ENCODE assay signal across 21 mouse cellular contexts in genomic region chr17:86452934-86453333, GRCm38 (mm10). TPM values are rescaled to one million over a fixed set of nuclear protein-coding genes. Genes with fewer than 3 reads are reported as not detected.
"Had no signal": no experiment of that assay in that cellular context is flagged by ENCODE, and none has a peak within 500 bp of the region (broad histone marks: within the 10 kb centered on the region; RNA-seq: fewer than 3 reads in every experiment).

No protein-coding gene starts in this region.

- H3K36me3 ChIP-seq: lung, embryonic 15.5 days; midbrain, embryonic 13.5 days; midbrain, embryonic 15.5 days; neural tube, embryonic 12.5 days; stomach, embryonic 15.5 days had no signal

- H3K4me3 ChIP-seq: lung, embryonic 15.5 days; megakaryocyte, embryonic 14.5 days; midbrain, embryonic 13.5 days; midbrain, embryonic 15.5 days; neural tube, embryonic 12.5 days; stomach, embryonic 15.5 days had no signal

- H3K4me1 ChIP-seq: lung, embryonic 15.5 days; midbrain, embryonic 13.5 days; midbrain, embryonic 15.5 days; neural tube, embryonic 12.5 days; stomach, embryonic 15.5 days had no signal

- DNase-seq: liver, postnatal 0 days; lung, adult 2 months; lung, postnatal 14 days; lung, postnatal 36 days; right cerebral cortex, postnatal 14 days; thymus, adult 2 months; thymus, postnatal 25 days; thymus, postnatal 4 days had no signal

- H3K4me2 ChIP-seq: lung, embryonic 15.5 days; midbrain, embryonic 11.5 days; midbrain, embryonic 13.5 days; midbrain, embryonic 15.5 days; neural tube, embryonic 12.5 days; stomach, embryonic 15.5 days had no signal

- H3K27me3 ChIP-seq: lung, embryonic 15.5 days; megakaryocyte, embryonic 14.5 days; midbrain, embryonic 13.5 days; midbrain, embryonic 15.5 days; neural tube, embryonic 12.5 days; stomach, embryonic 15.5 days had no signal

- H3K27ac ChIP-seq: lung, embryonic 15.5 days; macrophage; midbrain, embryonic 13.5 days; midbrain, embryonic 15.5 days; neural tube, embryonic 12.5 days; stomach, embryonic 15.5 days; stomach, postnatal 0 days had no signal

- ATAC-seq: liver, postnatal 0 days; lung, postnatal 0 days; midbrain, embryonic 13.5 days; midbrain, embryonic 15.5 days had no signal

- H3K9ac ChIP-seq: liver, postnatal 0 days; lung, embryonic 15.5 days; midbrain, embryonic 13.5 days; midbrain, embryonic 15.5 days; neural tube, embryonic 12.5 days; stomach, embryonic 15.5 days had no signal

- H3K9me3 ChIP-seq: lung, embryonic 15.5 days; midbrain, embryonic 13.5 days; midbrain, embryonic 15.5 days; neural tube, embryonic 12.5 days; stomach, embryonic 15.5 days had no signal

RNA-seq across cellular contexts. Expression of gene Gm10309, which starts 52.1 kb away (rescaled TPM):
- total RNA-seq: midbrain, postnatal 0 days; monocyte, adult 5-6 weeks; neutrophil, adult 5-6 weeks had no signal
- polyA plus RNA-seq: macrophage; midbrain, embryonic 11.5 days; thymus, adult 2 months had no signal
